12 mouse cellular contexts compared by ENCODE assay signal in genomic region chr16:31647221-31647620, GRCm38 (mm10).
"Had no signal": no experiment of that assay in that cellular context is flagged by ENCODE, and none has a peak within 500 bp of the region (broad histone marks: within the 10 kb centered on the region; RNA-seq: fewer than 3 reads in every experiment).

No protein-coding gene starts in this region.

- DNase-seq: left cerebral cortex, postnatal 4 days; liver; liver, embryonic 13.5 days; liver, postnatal 0 days; lung, adult 18-20 months; lung, adult 2 months; lung, embryonic 14.5 days; lung, postnatal 10 days; lung, postnatal 14 days; lung, postnatal 36 days; lung, postnatal 4 days; midbrain, embryonic 14.5 days had no signal
